Mouse (Mus musculus) neural tube, embryonic 13.5 days (tissue): ENCODE measurements around the gene Dpp8. TPM values are rescaled to one million over a fixed set of nuclear protein-coding genes. Genes with fewer than 3 reads are reported as not detected.

ENCODE experiments used
- ATAC-seq: fragments of 200-750 bp; cut with Nextera tagmentation; 2 replicates; pipeline ENCODE4 v1.8.0; 2017; ENCODE audit warnings: low read depth, mild to moderate bottlenecking, moderate TSS enrichment, moderate library complexity
- H3K27ac ChIP-seq: fragments of 300-500 bp; sonication (generic); replicated peaks from 2 replicates; pipeline ENCODE4 v1.5.1; 2015; ENCODE audit warnings: moderate library complexity, mild to moderate bottlenecking, inconsistent platforms
- H3K27me3 ChIP-seq: fragments of 300-500 bp; sonication (generic); 2 replicates; pipeline ENCODE4 v1.6.1; 2015; ENCODE audit warnings: mild to moderate bottlenecking, inconsistent platforms
- H3K36me3 ChIP-seq: fragments of 300-500 bp; sonication (generic); 2 replicates; pipeline ENCODE4 v1.6.1; 2015; ENCODE audit warnings: mild to moderate bottlenecking, inconsistent platforms
- H3K4me1 ChIP-seq: fragments of 300-500 bp; sonication (generic); replicated peaks from 2 replicates; pipeline ENCODE4 v1.6.1; 2015; ENCODE audit warnings: inconsistent platforms
- H3K4me2 ChIP-seq: fragments of 300-500 bp; sonication (generic); 2 replicates; pipeline ENCODE4 v1.6.1; 2015; ENCODE audit warnings: inconsistent platforms, mild to moderate bottlenecking, moderate library complexity
- H3K4me3 ChIP-seq: fragments of 300-500 bp; sonication (generic); 2 replicates; pipeline ENCODE4 v1.5.1; 2015; ENCODE audit warnings: mild to moderate bottlenecking, inconsistent platforms
- H3K9ac ChIP-seq: fragments of 300-500 bp; sonication (generic); 2 replicates; pipeline ENCODE4 v1.6.1; 2015; ENCODE audit warnings: moderate library complexity, mild to moderate bottlenecking, inconsistent platforms
- H3K9me3 ChIP-seq: fragments of 300-500 bp; sonication (generic); 2 replicates; pipeline ENCODE4 v1.6.1; 2016; ENCODE audit warnings: inconsistent platforms
- WGBS: fragments of 180-500 bp; shearing (Covaris S2); methylation state at CpG from one replicate; pipeline ENCODE4 v1.1.7; 2015; 5-methylcytosine and 5-hydroxymethylcytosine counted together
- polyA plus RNA-seq: library from polyadenylated mRNA; unstranded; fragments of >200 nt; fragmentation: Nextera tagmentation; extraction: Ambion mirVana; gene quantifications from 2 replicates; pipeline ENCODE4 v1.2.1, GENCODE M21; 2015

Gene Dpp8
- polyA plus RNA-seq, 1 experiment from 2014 or later = 37.4 TPM

DNA sequence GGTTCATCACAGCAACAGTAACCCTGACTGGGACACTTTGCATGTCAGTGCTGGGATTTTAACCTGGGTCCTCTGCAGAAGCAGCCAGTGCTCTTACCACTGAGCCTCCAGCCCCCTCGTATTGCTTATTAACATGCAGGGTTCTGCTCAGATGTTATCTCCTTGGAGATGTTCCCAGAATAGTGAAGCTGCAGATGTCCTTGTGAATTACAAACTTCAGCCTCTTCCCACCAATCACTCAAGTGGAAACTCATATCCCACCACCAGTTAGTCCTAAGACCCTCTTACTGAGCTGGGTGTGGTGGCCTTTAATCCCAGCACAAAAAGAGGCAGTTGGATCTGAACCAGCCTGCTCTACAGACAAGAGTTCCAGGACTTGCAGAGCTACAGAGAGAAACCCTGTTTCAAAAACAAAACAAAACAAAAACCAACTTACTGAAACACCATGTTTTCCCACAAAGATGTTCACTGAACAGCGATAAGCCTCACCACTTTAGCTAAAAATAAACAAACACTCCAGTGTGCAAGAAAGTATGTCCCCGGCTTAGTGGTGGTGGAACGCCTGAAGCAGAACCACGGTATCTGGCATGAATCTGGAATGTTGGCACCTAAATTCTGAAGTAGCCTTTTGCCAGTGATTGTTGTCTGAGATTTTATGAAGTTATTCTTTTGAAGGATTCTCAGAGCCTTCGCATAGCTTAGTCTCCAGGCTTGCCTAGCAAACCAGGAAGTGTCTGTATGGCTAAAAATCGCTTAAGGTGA is 16.6 kb upstream of the Dpp8 start:
- ATAC-seq = no peak
- WGBS = 84% methylated on average over 7 of the region's 7 CpGs

GRCm38 (mm10) chr9:65016241-65016977 is 15.8 kb upstream of the Dpp8 start:
- peak overlapping the region; percentile 69 for H3K27ac ChIP-seq
- no peaks in the 10 kb centered on the region for H3K27me3 ChIP-seq
- no peak overlapping the region for H3K4me3 ChIP-seq
- peaks cover 59% of the 10 kb centered on the region for H3K4me1 ChIP-seq
- H3K36me3 ChIP-seq = no peaks in the 10 kb centered on the region
- 63% methylated on average over 4 of the region's 4 CpGs for WGBS
- ATAC-seq = no peak
- peak overlapping the region; percentile 46 for H3K9ac ChIP-seq
- 0 out of 2 replicates have a peak overlapping the region, but pooled peaks have one; percentile 11 for H3K4me2 ChIP-seq
- no peaks in the 10 kb centered on the region for H3K9me3 ChIP-seq

More for the DNA sequence above, 16.6 kb upstream of the Dpp8 start:
- Histone ChIP-seq H3K4me3 (no peak overlapping the region), H3K27ac (0 out of 2 replicates have a peak overlapping the region, but pooled peaks have one; percentile 24), H3K27me3 (no peaks in the 10 kb centered on the region), H3K9me3 (no peaks in the 10 kb centered on the region), H3K36me3 (no peaks in the 10 kb centered on the region), H3K4me1 (peaks cover 56% of the 10 kb centered on the region), H3K9ac (no peak overlapping the region), H3K4me2 (no peak overlapping the region)

GRCm38 (mm10) chr9:65016978-65017827 is 15.0 kb upstream of the Dpp8 start:
- peaks cover 64% of the 10 kb centered on the region for H3K4me1 ChIP-seq
- peak overlapping the region; percentile 69 for H3K27ac ChIP-seq

DNA sequence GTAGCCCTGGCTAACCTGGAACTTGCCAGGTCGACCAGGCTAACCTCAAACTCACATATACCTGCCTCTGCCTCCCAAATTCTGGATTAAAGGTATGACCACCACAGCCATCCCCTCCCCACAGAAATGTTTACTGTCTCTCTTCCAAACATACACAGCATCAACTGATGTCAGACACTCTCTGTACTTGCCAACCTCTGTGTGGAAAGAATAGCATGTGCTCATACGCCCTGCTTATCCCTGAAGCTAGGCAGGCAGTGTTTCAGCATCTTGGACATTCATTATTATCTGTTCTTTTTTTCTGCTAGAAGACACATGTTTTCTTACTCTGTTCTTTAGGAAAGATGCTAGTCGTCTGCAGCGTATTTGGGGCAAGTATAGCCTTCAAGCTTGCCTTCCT is 14.3 kb upstream of the Dpp8 start:
- Histone ChIP-seq H3K27me3 (no peaks in the 10 kb centered on the region), H3K9me3 (no peaks in the 10 kb centered on the region), H3K27ac (no peak overlapping the region), H3K36me3 (no peaks in the 10 kb centered on the region), H3K4me3 (no peak overlapping the region), H3K9ac (peak overlapping the region; percentile 9), H3K4me2 (peak overlapping the region; percentile 84), H3K4me1 (peaks cover 70% of the 10 kb centered on the region)
- WGBS = 90% methylated on average over 4 of the region's 4 CpGs
- ATAC-seq = no peak

More at GRCm38 (mm10) chr9:65016978-65017827, 15.0 kb upstream of the Dpp8 start:
- no peak for ATAC-seq
- 73% methylated on average over 16 of the region's 16 CpGs for WGBS
- Histone ChIP-seq H3K36me3 (no peaks in the 10 kb centered on the region), H3K9ac (peak overlapping the region; percentile 46), H3K9me3 (no peaks in the 10 kb centered on the region), H3K4me3 (no peak overlapping the region), H3K27me3 (no peaks in the 10 kb centered on the region), H3K4me2 (peak overlapping the region; percentile 11; the same call in 1 of the 2 replicates)

DNA sequence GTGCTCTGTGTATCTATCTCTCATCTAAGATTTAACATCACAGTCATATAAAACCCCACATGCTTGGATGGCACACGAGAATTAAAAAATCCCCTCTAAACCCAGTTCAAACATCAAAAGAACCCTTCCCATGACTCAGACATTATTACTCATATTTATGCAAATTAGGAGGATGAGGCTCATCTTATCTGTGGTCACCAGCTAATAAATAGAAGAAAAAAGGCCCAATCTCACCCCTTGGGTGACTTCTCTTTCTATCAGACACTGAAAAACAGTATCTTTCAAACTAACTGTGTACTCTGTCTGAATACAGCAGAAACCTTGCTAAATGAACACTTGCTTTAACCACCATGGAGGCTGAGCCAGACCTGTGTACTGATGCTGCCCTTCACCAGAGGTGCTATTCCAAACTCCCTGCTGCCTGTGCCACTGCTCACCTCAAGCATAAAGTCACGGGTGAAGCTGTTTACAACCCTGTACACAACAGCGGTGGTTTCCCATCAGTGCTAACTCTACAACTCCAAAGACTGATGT is 13.6 kb upstream of the Dpp8 start:
- no peaks in the 10 kb centered on the region for H3K9me3 ChIP-seq
- ATAC-seq = no peak
- peaks cover 72% of the 10 kb centered on the region for H3K4me1 ChIP-seq
- H3K4me2 ChIP-seq = peak overlapping the region; percentile 84
- no peaks in the 10 kb centered on the region for H3K36me3 ChIP-seq
- H3K27ac ChIP-seq = no peak overlapping the region
- peak overlapping the region; percentile 10; the same call in 1 of the 2 replicates for H3K4me3 ChIP-seq
- H3K27me3 ChIP-seq = no peaks in the 10 kb centered on the region
- WGBS = 58% methylated on average over 3 of the region's 3 CpGs
- peak overlapping the region; percentile 9; the same call in 1 of the 2 replicates for H3K9ac ChIP-seq

- no peak overlapping the region for H3K9ac ChIP-seq
- peak overlapping the region; percentile 84 for H3K4me2 ChIP-seq
- H3K36me3 ChIP-seq = no peaks in the 10 kb centered on the region
- no peak for ATAC-seq
- peaks cover 72% of the 10 kb centered on the region for H3K4me1 ChIP-seq
- 40% methylated on average over 3 of the region's 3 CpGs for WGBS
- no peak overlapping the region for H3K27ac ChIP-seq
- H3K4me3 ChIP-seq = peak overlapping the region; percentile 10; the same call in 1 of the 2 replicates
- no peaks in the 10 kb centered on the region for H3K9me3 ChIP-seq
- H3K27me3 ChIP-seq = no peaks in the 10 kb centered on the region
Measured at GRCm38 (mm10) chr9:65019146-65019545, 13.1 kb upstream of the Dpp8 start.

DNA sequence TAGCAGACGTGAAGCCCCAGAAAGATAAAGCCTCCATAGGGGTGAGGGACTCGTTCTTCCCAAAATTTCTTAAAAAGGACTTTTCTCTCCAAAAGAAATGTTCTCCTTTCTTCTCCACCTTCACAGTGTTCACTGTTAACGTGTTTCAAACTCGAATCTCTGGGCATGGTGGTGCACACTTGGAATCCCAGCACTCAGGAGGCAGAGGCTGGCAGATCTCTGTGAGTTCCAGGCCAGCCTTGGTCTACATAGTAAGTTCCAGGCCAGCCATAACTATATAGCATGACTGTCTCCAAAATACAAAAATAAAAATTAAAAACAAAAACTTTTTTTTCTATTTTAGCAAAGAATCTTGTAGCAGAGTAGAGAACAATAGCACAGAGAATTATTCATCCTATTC is 12.1 kb upstream of the Dpp8 start:
- Histone ChIP-seq H3K4me2 (peak overlapping the region; percentile 84), H3K27me3 (no peaks in the 10 kb centered on the region), H3K4me3 (peak overlapping the region; percentile 99), H3K9ac (peak overlapping the region; percentile 99; the same call in 1 of the 2 replicates), H3K4me1 (peaks cover 72% of the 10 kb centered on the region), H3K36me3 (no peaks in the 10 kb centered on the region), H3K27ac (no peak overlapping the region), H3K9me3 (no peaks in the 10 kb centered on the region)
- WGBS = 79% methylated on average over 4 of the region's 4 CpGs
- ATAC-seq = no peak

- Histone ChIP-seq H3K27ac (peak within 1 kb of the TSS; percentile 95), H3K9me3 (no peaks in the 10 kb centered on the region), H3K4me2 (peak within 1 kb of the TSS; percentile 84), H3K4me3 (peak within 1 kb of the TSS; percentile 99), H3K27me3 (no peaks in the 10 kb centered on the region), H3K9ac (peak within 1 kb of the TSS; percentile 99), H3K4me1 (peaks cover 61% of the 10 kb centered on the region), H3K36me3 (no peaks in the 10 kb centered on the region)
- ATAC-seq = peak; percentile 98
- under 1% methylated on average over 81 of the region's 81 CpGs for WGBS
Measured at GRCm38 (mm10) chr9:65020991-65021886, 11.0 kb upstream of the Dpp8 start, which contains the start of gene Hacd3. Hacd3 (minus strand) TSS chr9:65021693.

DNA sequence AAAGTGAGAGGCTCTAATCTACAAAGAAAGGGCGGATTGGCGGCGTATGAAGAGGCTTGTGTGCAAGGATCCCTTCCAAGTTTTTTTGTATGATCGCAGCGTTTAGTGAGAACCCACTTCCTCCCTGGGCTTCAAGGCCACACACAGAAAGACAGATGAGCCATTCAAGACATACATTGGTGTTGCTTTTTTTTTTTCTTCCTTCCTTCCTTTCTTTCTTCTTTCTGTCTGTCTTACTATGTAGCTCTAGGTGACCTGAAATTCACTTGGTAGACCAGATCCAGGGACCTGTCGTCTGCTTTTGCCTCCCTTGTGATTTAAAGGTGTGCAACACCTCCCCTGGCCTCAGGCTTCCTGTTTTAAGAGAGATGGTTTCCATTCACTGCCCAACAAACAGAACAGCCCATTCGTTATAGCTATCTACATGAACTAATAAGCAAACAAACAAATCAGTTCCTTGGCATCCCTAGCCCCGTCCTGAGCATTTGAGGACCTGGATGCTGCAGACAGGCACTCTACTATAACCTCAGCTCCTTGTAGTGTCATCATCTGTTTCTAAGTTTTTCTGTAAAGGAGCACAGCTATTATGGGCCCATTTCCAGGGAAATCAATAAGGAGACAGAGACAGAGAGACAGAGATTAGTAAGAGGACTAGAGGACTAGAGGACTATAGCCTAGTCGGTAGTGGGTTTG is 10.2 kb upstream of the Dpp8 start:
- Histone ChIP-seq H3K4me1 (peaks cover 53% of the 10 kb centered on the region), H3K9ac (peak overlapping the region; percentile 99), H3K4me2 (peak overlapping the region; percentile 84), H3K4me3 (peak overlapping the region; percentile 99), H3K27ac (peak overlapping the region; percentile 95), H3K36me3 (no peaks in the 10 kb centered on the region), H3K9me3 (no peaks in the 10 kb centered on the region), H3K27me3 (no peaks in the 10 kb centered on the region)
- no peak for ATAC-seq
- WGBS = 18% methylated on average over 9 of the region's 9 CpGs

- H3K9me3 ChIP-seq = no peaks in the 10 kb centered on the region
- WGBS = 71% methylated on average over 4 of the region's 4 CpGs
- 0 out of 2 replicates have a peak overlapping the region, but pooled peaks have one; percentile 99 for H3K9ac ChIP-seq
- H3K36me3 ChIP-seq = no peaks in the 10 kb centered on the region
- peak overlapping the region; percentile 95; the same call in 1 of the 2 replicates for H3K27ac ChIP-seq
- H3K4me1 ChIP-seq = peaks cover 46% of the 10 kb centered on the region
- no peak overlapping the region for H3K4me2 ChIP-seq
- no peak overlapping the region for H3K4me3 ChIP-seq
- H3K27me3 ChIP-seq = no peaks in the 10 kb centered on the region
- no peak for ATAC-seq
Measured at GRCm38 (mm10) chr9:65022580-65023135, 9.6 kb upstream of the Dpp8 start.
